Mouse (Mus musculus) brain, embryonic 14.5 days (tissue): ENCODE measurements around the gene Ptger4.

Experiments used
- CTCF ChIP-seq: fragments of 200-500 bp; IDR thresholded peaks from 2 replicates; pipeline ENCODE4 v1.5.1; 2012; ENCODE audit warnings: inconsistent platforms, mild to moderate bottlenecking, moderate library complexity, borderline replicate concordance; ENCODE audit not compliant: insufficient read depth, insufficient read length; ENCODE audit errors: extremely low read depth
- POLR2A ChIP-seq: fragments of 200-500 bp; IDR thresholded peaks from 2 replicates; pipeline ENCODE4 v1.6.1; 2012; ENCODE audit warnings: mild to moderate bottlenecking, inconsistent platforms, borderline replicate concordance; ENCODE audit not compliant: poor library complexity, insufficient read depth, insufficient read length, severe bottlenecking; ENCODE audit errors: extremely low read depth

DNA sequence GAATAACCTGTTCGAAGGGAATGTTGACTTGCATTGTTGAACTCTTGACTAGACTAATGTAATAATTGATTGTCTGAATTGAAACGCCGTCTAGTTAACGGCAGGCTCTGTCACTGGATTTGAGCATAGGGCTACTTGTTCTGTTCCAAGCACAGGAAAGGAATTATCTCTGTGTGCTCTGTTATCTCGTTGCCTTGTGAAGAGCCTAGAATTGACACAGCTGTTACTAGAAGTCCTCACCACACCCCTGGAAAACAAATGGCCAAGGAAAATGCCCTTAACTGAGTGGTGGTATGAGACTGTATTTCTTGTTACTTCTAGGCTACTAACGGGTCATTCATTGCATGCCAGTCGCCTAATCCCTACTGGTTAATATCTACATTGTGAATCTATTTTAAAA, 5.9 kb downstream of the Ptger4 start:
- no peak for TF ChIP-seq CTCF
- TF ChIP-seq POLR2A: no peak
